Mouse (Mus musculus): ENCODE measurements around the gene Clec11a.

- no peak for TF ChIP-seq ZC3H11A (IDR thresholded peaks at IDR 0.05; ENCODE audit: borderline replicate concordance, low read depth, low read length)
- no peak for TF ChIP-seq HCFC1 (IDR thresholded peaks at IDR 0.05; ENCODE audit: borderline replicate concordance, insufficient read depth, low read length)
- TF ChIP-seq ZNF384 (IDR thresholded peaks at IDR 0.05; ENCODE audit: low read depth, low read length), result no peak
Measured at GRCm38 (mm10) chr7:44309475-44310284, 3.0 kb upstream of the Clec11a start, which contains the start of gene Shank1.
